ENCODE assay signal across 8 mouse cellular contexts in the genomic region with DNA sequence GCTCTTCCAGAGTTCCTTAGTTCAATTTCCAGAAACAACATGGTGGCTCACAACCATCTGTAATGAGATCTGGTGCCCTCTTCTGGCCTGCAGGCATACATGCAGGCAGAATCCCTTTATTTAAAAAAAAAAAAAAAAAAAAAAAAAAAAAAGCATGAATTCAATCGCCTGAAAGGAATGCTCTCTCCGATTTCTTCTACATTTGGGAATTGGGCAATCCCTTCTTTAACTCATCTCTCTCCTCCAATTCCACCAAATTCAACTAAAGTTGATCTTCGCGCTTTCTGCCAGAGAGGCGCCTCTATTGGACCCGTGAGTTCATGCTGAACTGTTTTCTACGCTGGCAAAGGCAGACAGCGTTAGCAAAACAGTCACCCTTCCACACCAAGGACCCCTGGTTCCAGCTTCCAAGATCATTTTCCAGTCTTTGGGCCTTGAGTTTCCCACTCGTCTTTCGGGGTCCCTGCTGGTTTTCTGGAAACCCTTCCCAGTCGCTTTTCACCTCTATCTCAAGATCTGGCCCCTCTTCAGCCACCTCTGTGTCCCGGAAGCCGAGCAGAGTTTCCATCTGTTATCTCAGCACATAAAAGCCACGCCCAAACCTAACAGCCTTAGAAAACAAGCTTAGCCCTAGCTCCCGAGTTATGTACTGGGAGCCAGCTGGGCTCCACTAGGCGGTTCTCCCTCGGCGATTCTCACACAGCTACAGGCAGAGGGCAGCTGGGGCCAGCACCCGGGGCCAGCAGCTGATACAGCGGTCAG. TPM values are rescaled to one million over a fixed set of nuclear protein-coding genes. Genes with fewer than 3 reads are reported as not detected.
A peak's percentile ranks its signal among the peaks of the same experiment; 100 is the strongest.
DNase-seq lines count a peak whose midpoint lies in the region; ATAC-seq and TF ChIP-seq lines count a peak whose summit lies in the region.

No protein-coding gene starts in this region.

- no peak overlapping the region for H3K27ac ChIP-seq in testis, adult 2 months (ENCODE audit: control insufficient read depth, insufficient read depth, low read depth, low read length)
- 0 out of 2 replicates have a peak overlapping the region, but pooled peaks have one; percentile 28 for H3K27ac ChIP-seq in embryonic fibroblast, embryonic 13.5 days (ENCODE audit: insufficient read depth, low read length)
- H3K27ac ChIP-seq in heart, embryonic 16.5 days (ENCODE audit: low read length), result peak overlapping the region; percentile 83

- peak overlapping the region; percentile 87 for H3K4me2 ChIP-seq in heart, embryonic 16.5 days (ENCODE audit: low read depth, low read length)

- ATAC-seq in heart, embryonic 16.5 days (replicated peaks; ENCODE audit: extremely low read depth, insufficient read depth, low FRiP score), result peak; percentile 79

- H3K9ac ChIP-seq in heart, embryonic 16.5 days (ENCODE audit: low read length), result peak overlapping the region; percentile 72

- DNase-seq in testis, postnatal 14 days (ENCODE audit: low spot score), result no peak
- DNase-seq in kidney, postnatal 14 days, result peak; percentile 57
- peak; percentile 24 to 70 for DNase-seq in spleen, postnatal 4 days (ENCODE audit: low spot score in 2 of 2)
- no peak for DNase-seq in frontal cortex, postnatal 14 days (ENCODE audit: low spot score in 2 of 2)

- no peaks in the 10 kb centered on the region for H3K9me3 ChIP-seq in heart, embryonic 16.5 days (replicated peaks; ENCODE audit: control insufficient read depth, low read length)
- no peaks in the 10 kb centered on the region for H3K9me3 ChIP-seq in megakaryocyte, embryonic 14.5 days

- no peaks in the 10 kb centered on the region for H3K36me3 ChIP-seq in testis, adult 2 months (ENCODE audit: control insufficient read depth, insufficient read depth, low read length)
- H3K36me3 ChIP-seq in heart, embryonic 16.5 days (ENCODE audit: control insufficient read depth, insufficient read depth), result peaks cover 11% of the 10 kb centered on the region
- peaks cover 22% of the 10 kb centered on the region for H3K36me3 ChIP-seq in megakaryocyte, embryonic 14.5 days (replicated peaks; ENCODE audit: low read length)

- H3K4me3 ChIP-seq in testis, adult 2 months (ENCODE audit: control insufficient read depth, low read depth, low read length), result peak overlapping the region; percentile 49
- no peak overlapping the region for H3K4me3 ChIP-seq in embryonic fibroblast, embryonic 13.5 days (ENCODE audit: insufficient read depth, low read length)
- H3K4me3 ChIP-seq in heart, embryonic 16.5 days (ENCODE audit: low read length), result peak overlapping the region; percentile 59
- peak overlapping the region; percentile 83 for H3K4me3 ChIP-seq in megakaryocyte, embryonic 14.5 days (replicated peaks)

- no peak for TF ChIP-seq CTCF in testis, adult 2 months (IDR thresholded peaks at IDR 0.05; ENCODE audit: control insufficient read depth, insufficient read depth, insufficient replicate concordance, low read depth, low read length)
- TF ChIP-seq CTCF in embryonic fibroblast, embryonic 13.5 days (IDR thresholded peaks at IDR 0.05; ENCODE audit: borderline replicate concordance, insufficient read depth, low read length), result 0 out of 2 replicates have a peak, but pooled peaks have one; percentile 5

- TF ChIP-seq POLR2A in testis, adult 2 months (IDR thresholded peaks at IDR 0.05; ENCODE audit: control insufficient read depth, low read depth, low read length), result no peak
- TF ChIP-seq POLR2A in embryonic fibroblast, embryonic 13.5 days (IDR thresholded peaks at IDR 0.05; ENCODE audit: low read depth, low read length), result no peak

- H3K4me1 ChIP-seq in testis, adult 2 months (ENCODE audit: control insufficient read depth, insufficient read depth, low read length), result peaks cover 12% of the 10 kb centered on the region
- no peaks in the 10 kb centered on the region for H3K4me1 ChIP-seq in embryonic fibroblast, embryonic 13.5 days (ENCODE audit: control insufficient read depth, insufficient read depth, low read length)
- H3K4me1 ChIP-seq in heart, embryonic 16.5 days (ENCODE audit: control insufficient read depth, insufficient read depth, low read length), result peaks cover 6% of the 10 kb centered on the region
- peaks cover 14% of the 10 kb centered on the region for H3K4me1 ChIP-seq in megakaryocyte, embryonic 14.5 days

- 7% methylated on average over 20 of the region's 20 CpGs for WGBS in heart, embryonic 16.5 days

- H3K27me3 ChIP-seq in testis, adult 2 months (ENCODE audit: control insufficient read depth, insufficient read depth, low read length), result no peaks in the 10 kb centered on the region
- no peaks in the 10 kb centered on the region for H3K27me3 ChIP-seq in heart, embryonic 16.5 days (ENCODE audit: control insufficient read depth, insufficient read depth, low read length)
- no peaks in the 10 kb centered on the region for H3K27me3 ChIP-seq in megakaryocyte, embryonic 14.5 days (replicated peaks)

RNA-seq across cellular contexts. Expression of a gene that starts 18.2 kb away (rescaled TPM):
- polyA plus RNA-seq in testis, adult 2 months (2012; rRNA removed), result 23.3 and 27.2 TPM in 2 replicates
- polyA plus RNA-seq in embryonic fibroblast, embryonic 13.5 days (2011; ENCODE audit: insufficient read length, low read depth, missing spikeins), result 279 and 363 TPM in 2 replicates
- polyA plus RNA-seq in heart, embryonic 16.5 days (2015; fragmentation: Nextera tagmentation; extraction: Ambion mirVana), result 214 and 231 TPM in 2 replicates
- polyA plus RNA-seq in megakaryocyte, embryonic 14.5 days (2012; ENCODE audit: insufficient read depth, low replicate concordance), result 31.3 and 53.8 TPM in 2 replicates

RNA-seq across cellular contexts. Expression of a gene that starts 39.2 kb away (rescaled TPM):
- 979 and 1,049 TPM in 2 replicates for polyA plus RNA-seq in testis, adult 2 months (2012; rRNA removed)
- polyA plus RNA-seq in embryonic fibroblast, embryonic 13.5 days (2011; ENCODE audit: insufficient read length, low read depth, missing spikeins), result 1,245 and 1,289 TPM in 2 replicates
- polyA plus RNA-seq in heart, embryonic 16.5 days (2015; fragmentation: Nextera tagmentation; extraction: Ambion mirVana), result 445 and 463 TPM in 2 replicates
- polyA plus RNA-seq in megakaryocyte, embryonic 14.5 days (2012; ENCODE audit: insufficient read depth, low replicate concordance), result 32.6 and 76.9 TPM in 2 replicates

Comparison
In these comparisons a context has a peak if more than half of its experiments do, and no peak if none do; other contexts are left out.
1. DNase-seq: peak in kidney, postnatal 14 days (single experiment) and spleen, postnatal 4 days (2 of 2); none in testis, postnatal 14 days (single experiment) and frontal cortex, postnatal 14 days (0 of 2).